Mouse (Mus musculus) lung, adult 18-20 months (tissue): ENCODE results near the gene Ptk7.
A peak's percentile ranks its signal among the peaks of the same experiment; 100 is the strongest.

Source experiments
- DNase-seq, 2 experiments: peaks; one replicate each; pipeline ENCODE4 v3.0.0; 2022; ENCODE audit warnings: mixed read lengths in 2 of 2

The Ptk7 gene

GRCm38 (mm10) chr17:46554977-46555672 lies 74.2 kb downstream of the Ptk7 start:
- peak; percentile 32 to 46 for DNase-seq

GRCm38 (mm10) chr17:46554646-46554976 lies 74.7 kb downstream of the Ptk7 start:
- DNase-seq = peak in 1 of 2 experiments; percentile 40

- DNase-seq = no peak
Observed at GRCm38 (mm10) chr17:46553926-46554325, 75.4 kb downstream of the Ptk7 start.

GRCm38 (mm10) chr17:46553469-46553868 lies 75.8 kb downstream of the Ptk7 start:
- DNase-seq = peak in 1 of 2 experiments; percentile 13

GRCm38 (mm10) chr17:46552841-46553423 lies 76.4 kb downstream of the Ptk7 start:
- peak; percentile 93 to 96 for DNase-seq

GRCm38 (mm10) chr17:46552151-46552550 lies 77.2 kb downstream of the Ptk7 start:
- no peak for DNase-seq

GRCm38 (mm10) chr17:46551369-46551768 lies 77.9 kb downstream of the Ptk7 start:
- no peak for DNase-seq

- no peak for DNase-seq
Observed at GRCm38 (mm10) chr17:46550904-46551303, 78.4 kb downstream of the Ptk7 start.

GRCm38 (mm10) chr17:46549642-46550041 lies 79.7 kb downstream of the Ptk7 start:
- DNase-seq = no peak

GRCm38 (mm10) chr17:46549193-46549592 lies 80.1 kb downstream of the Ptk7 start:
- peak in 1 of 2 experiments; percentile 28 for DNase-seq

GRCm38 (mm10) chr17:46548741-46549140 lies 80.6 kb downstream of the Ptk7 start:
- DNase-seq = no peak

GRCm38 (mm10) chr17:46547923-46548322 lies 81.4 kb downstream of the Ptk7 start:
- DNase-seq = no peak

GRCm38 (mm10) chr17:46546995-46547394 lies 82.3 kb downstream of the Ptk7 start:
- DNase-seq = peak in 1 of 2 experiments; percentile 34

GRCm38 (mm10) chr17:46546591-46546990 lies 82.7 kb downstream of the Ptk7 start:
- no peak for DNase-seq

GRCm38 (mm10) chr17:46545813-46546564 lies 83.3 kb downstream of the Ptk7 start, which contains the start of gene Cul9:
TSS of gene Cul9 (minus strand) at chr17:46546388.
- DNase-seq = peak; percentile 71 to 81

GRCm38 (mm10) chr17:46543661-46544060 lies 85.6 kb downstream of the Ptk7 start:
- DNase-seq = no peak

GRCm38 (mm10) chr17:46525579-46526307 lies 103.6 kb downstream of the Ptk7 start:
- peak; percentile 57 to 78 for DNase-seq

- DNase-seq = no peak
Observed at GRCm38 (mm10) chr17:46525065-46525464, 104.2 kb downstream of the Ptk7 start.

- peak; percentile 30 to 59 for DNase-seq
Observed at GRCm38 (mm10) chr17:46521963-46522668, 107.2 kb downstream of the Ptk7 start.

GRCm38 (mm10) chr17:46521174-46521573 lies 108.1 kb downstream of the Ptk7 start:
- DNase-seq = no peak

GRCm38 (mm10) chr17:46520385-46520979 lies 108.8 kb downstream of the Ptk7 start:
- no peak for DNase-seq

- no peak for DNase-seq
Observed at GRCm38 (mm10) chr17:46519971-46520370, 109.3 kb downstream of the Ptk7 start.
